Mouse (Mus musculus): ENCODE data around the gene Pcbp4.

The Pcbp4 gene

GRCm38 (mm10) chr9:106453271-106454070 lies at the start of gene Pcbp4:
Gene Pcbp4, plus strand, starts transcription at chr9:106453291.
- no peak for DNase-seq

- no peak for DNase-seq
These were observed 47.8 kb upstream of the Pcbp4 start for GRCm38 (mm10) chr9:106405275-106405674.

GRCm38 (mm10) chr9:106406443-106407078 lies 46.5 kb upstream of the Pcbp4 start:
- no peak for DNase-seq

GRCm38 (mm10) chr9:106409096-106409495 lies 44.0 kb upstream of the Pcbp4 start:
- DNase-seq = no peak

- DNase-seq = no peak
These were observed 42.9 kb upstream of the Pcbp4 start for GRCm38 (mm10) chr9:106410086-106410650.

GRCm38 (mm10) chr9:106411091-106411594 lies 41.9 kb upstream of the Pcbp4 start:
- no peak for DNase-seq

- DNase-seq = no peak
These were observed 41.4 kb upstream of the Pcbp4 start for GRCm38 (mm10) chr9:106411729-106412128.

GRCm38 (mm10) chr9:106412210-106412609 lies 40.9 kb upstream of the Pcbp4 start:
- DNase-seq = no peak

GRCm38 (mm10) chr9:106413606-106414005 lies 39.5 kb upstream of the Pcbp4 start:
- DNase-seq = no peak

GRCm38 (mm10) chr9:106416826-106417225 lies 36.3 kb upstream of the Pcbp4 start:
- DNase-seq = no peak

- DNase-seq = peak; percentile 70
These were observed 35.1 kb upstream of the Pcbp4 start for GRCm38 (mm10) chr9:106417841-106418625.

GRCm38 (mm10) chr9:106420608-106421007 lies 32.5 kb upstream of the Pcbp4 start:
- no peak for DNase-seq

- DNase-seq = no peak
These were observed 31.8 kb upstream of the Pcbp4 start for GRCm38 (mm10) chr9:106421033-106421864.

GRCm38 (mm10) chr9:106421865-106422160 lies 31.3 kb upstream of the Pcbp4 start:
- peak; percentile 78 for DNase-seq

GRCm38 (mm10) chr9:106428719-106429220 lies 24.3 kb upstream of the Pcbp4 start:
- no peak for DNase-seq

GRCm38 (mm10) chr9:106429221-106430014 lies 23.7 kb upstream of the Pcbp4 start, which contains the start of gene Rpl29:
Gene Rpl29, plus strand, starts transcription at chr9:106429454.
- peak; percentile 94 for DNase-seq

GRCm38 (mm10) chr9:106430015-106430264 lies 23.2 kb upstream of the Pcbp4 start:
- DNase-seq = no peak

- DNase-seq = no peak
These were observed 19.7 kb upstream of the Pcbp4 start for GRCm38 (mm10) chr9:106433389-106433788.

- DNase-seq = no peak
These were observed 16.5 kb upstream of the Pcbp4 start for GRCm38 (mm10) chr9:106436566-106436965.

GRCm38 (mm10) chr9:106442680-106443079 lies 10.4 kb upstream of the Pcbp4 start:
- no peak for DNase-seq

- DNase-seq = no peak
These were observed 8.3 kb upstream of the Pcbp4 start for GRCm38 (mm10) chr9:106444836-106445235.

Data from cerebellum, adult 11 months (tissue).